In genomic region chr6:127970120-127970519, GRCm38 (mm10) we compare ENCODE assay signal across 9 mouse cellular contexts.
DNase-seq lines count a peak whose midpoint lies in the region; ATAC-seq and TF ChIP-seq lines count a peak whose summit lies in the region.
"Had no signal": no experiment of that assay in that cellular context is flagged by ENCODE, and none has a peak within 500 bp of the region (broad histone marks: within the 10 kb centered on the region; RNA-seq: fewer than 3 reads in every experiment).

No protein-coding gene starts in this region.

- no peaks in the 10 kb centered on the region for H3K9me3 ChIP-seq in midbrain, postnatal 0 days (ENCODE audit: low read length)
- H3K9me3 ChIP-seq: stomach, embryonic 15.5 days had no signal

- no peak overlapping the region for H3K4me3 ChIP-seq in midbrain, postnatal 0 days (ENCODE audit: low read depth, low read length)
- H3K4me3 ChIP-seq: stomach, embryonic 15.5 days had no signal

- WGBS in midbrain, postnatal 0 days: 5% methylated on average over 7 of the region's 7 CpGs

- no peak overlapping the region for H3K27ac ChIP-seq in midbrain, postnatal 0 days (ENCODE audit: low read depth, low read length)
- H3K27ac ChIP-seq: stomach, embryonic 15.5 days had no signal

- peak; percentile 83 for DNase-seq in CD4-positive, CD25-positive, alpha-beta regulatory T cell, adult 2 months (ENCODE audit: low read depth, low spot score)
- DNase-seq in cerebellum, postnatal 10 days: peak; percentile 93 to 95
- peak; percentile 56 to 79 for DNase-seq in frontal cortex, postnatal 10 days (ENCODE audit: low spot score in 2 of 2)
- peak; percentile 44 for DNase-seq in hindlimb bud, embryonic 11.5 days (ENCODE audit: extremely low spot score, low read depth, low spot score)
- peak; percentile 72 to 80 for DNase-seq in left cerebral cortex, postnatal 10 days (ENCODE audit: extremely low spot score in 1 of 2, low spot score in 2 of 2)
- DNase-seq in midbrain, postnatal 0 days (ENCODE audit: low spot score): peak; percentile 87
- peak; percentile 10 to 21 for DNase-seq in spleen, postnatal 36 days (ENCODE audit: low spot score in 2 of 2)

- H3K36me3 ChIP-seq in midbrain, postnatal 0 days (ENCODE audit: insufficient read depth, low read length): peaks cover 9% of the 10 kb centered on the region; the same call in 1 of the 2 replicates
- H3K36me3 ChIP-seq: stomach, embryonic 15.5 days had no signal

- no peak for ATAC-seq in CD4-positive, CD25-positive, alpha-beta regulatory T cell, adult 4 months
- peak; percentile 50 for ATAC-seq in midbrain, postnatal 0 days (ENCODE audit: low FRiP score)

- no peaks in the 10 kb centered on the region for H3K27me3 ChIP-seq in midbrain, postnatal 0 days (ENCODE audit: insufficient read depth, low read length)
- H3K27me3 ChIP-seq: stomach, embryonic 15.5 days had no signal

- H3K4me1 ChIP-seq in midbrain, postnatal 0 days (ENCODE audit: insufficient read depth, low read length): no peaks in the 10 kb centered on the region

- no peak overlapping the region for H3K9ac ChIP-seq in midbrain, postnatal 0 days (replicated peaks; ENCODE audit: low read length, poor library complexity, severe bottlenecking)
- H3K9ac ChIP-seq: stomach, embryonic 15.5 days had no signal

- intact Hi-C loops in left cerebral cortex, postnatal 10 days (cut with DNase I): loop anchor here (2.0 to 5.0 kb wide), 3 partner anchors 57 to 175 kb away; no protein-coding TSS in a partner anchor

- peak; percentile 97 for TF ChIP-seq CTCF in midbrain, postnatal 0 days (IDR thresholded peaks at IDR 0.05)

- H3K4me2 ChIP-seq in midbrain, postnatal 0 days (ENCODE audit: low read depth, low read length, poor library complexity, severe bottlenecking): no peak overlapping the region
- H3K4me2 ChIP-seq: stomach, embryonic 15.5 days had no signal

Comparison
In these comparisons a context has a peak if more than half of its experiments do, and no peak if none do; other contexts are left out.
1. DNase-seq: peak in every context shown above with its lines; median percentile 94 in cerebellum, postnatal 10 days; 87 in midbrain, postnatal 0 days; 83 in CD4-positive, CD25-positive, alpha-beta regulatory T cell, adult 2 months; 76 in left cerebral cortex, postnatal 10 days; 68 in frontal cortex, postnatal 10 days; 44 in hindlimb bud, embryonic 11.5 days; 16 in spleen, postnatal 36 days.